Mouse (Mus musculus) E14TG2a.4 (cell line): ENCODE measurements around the gene Eftud2.

Experiments used
- CTCF ChIP-seq: conservative IDR thresholded peaks from 2 replicates; pipeline ENCODE4 v1.5.1; 2014; ENCODE audit warnings: low read length
- NANOG ChIP-seq: IDR thresholded peaks from 2 replicates; pipeline ENCODE4 v1.6.1; 2014; ENCODE audit warnings: borderline replicate concordance, low read length, mixed read lengths

DNA sequence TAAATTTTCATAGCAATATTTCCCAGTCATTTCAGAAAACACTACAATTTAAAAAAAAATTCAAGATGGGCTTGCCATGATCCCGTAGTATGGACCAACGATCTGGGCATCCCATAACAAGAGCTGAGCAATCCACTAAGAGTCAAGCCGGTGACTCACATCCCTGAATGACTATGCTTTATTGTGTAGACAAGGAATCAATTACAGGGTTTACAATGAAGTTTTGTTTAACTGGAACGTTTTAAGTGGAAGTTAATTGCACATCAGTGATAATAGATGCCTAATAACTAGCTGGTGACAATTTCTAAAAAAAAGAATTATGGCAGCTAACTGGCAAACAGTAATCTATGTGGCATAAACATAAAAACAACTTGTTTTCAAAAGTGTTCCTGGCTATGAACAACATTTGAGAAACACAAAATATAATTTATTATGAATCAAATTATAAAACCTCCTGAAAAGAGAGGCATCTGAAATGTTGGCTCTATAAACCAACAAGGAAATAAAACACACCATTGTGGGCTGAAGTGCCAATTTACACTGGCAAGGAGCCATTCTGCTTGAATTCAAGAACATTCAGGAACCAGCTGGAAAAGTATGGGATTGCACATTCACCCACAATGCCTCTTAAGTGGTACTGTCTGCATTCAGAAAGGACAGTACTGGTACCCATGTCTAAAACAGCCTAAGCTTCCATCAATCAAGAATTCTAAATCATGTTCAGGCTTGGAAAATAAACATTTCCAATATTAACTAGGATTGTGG is 69.9 kb downstream of the Eftud2 start:
- no peak for TF ChIP-seq CTCF
- TF ChIP-seq NANOG, result no peak; the same call in 1 of the 2 replicates
